Mouse (Mus musculus) MEL (cell line): ENCODE data around the gene Dnm2. TPM values are rescaled to one million over a fixed set of nuclear protein-coding genes. Genes with fewer than 3 reads are reported as not detected.
A peak's percentile ranks its signal among the peaks of the same experiment; 100 is the strongest.

Experiments used
- DNase-seq: peaks from one replicate; pipeline ENCODE4 v3.0.0; 2011; ENCODE audit warnings: low read depth, low spot score
- H3K27ac ChIP-seq: 2 replicates; pipeline ENCODE4 v1.5.1; 2012; ENCODE audit warnings: low read depth, mild to moderate bottlenecking, control low read depth, low read length, moderate library complexity; ENCODE audit not compliant: control insufficient read depth
- H3K27me3 ChIP-seq, 2 experiments: fragments of 150-350 bp in 1 of 2; sonication (generic) in 1 of 2; 2 replicates each; pipeline ENCODE4 v1.6.1; 2012; ENCODE audit warnings: low read length in 2 of 2, mild to moderate bottlenecking in 2 of 2, improper control_type of control experiment in 1 of 2, moderate library complexity in 1 of 2; ENCODE audit not compliant: insufficient read depth in 2 of 2, control insufficient read depth in 1 of 2
- H3K36me3 ChIP-seq, 2 experiments: 2 replicates each; pipeline ENCODE4 v1.6.1; 2012 to 2014; ENCODE audit warnings: low read length in 2 of 2, improper control_type of control experiment in 1 of 2, inconsistent platforms in 1 of 2, mild to moderate bottlenecking in 1 of 2; ENCODE audit not compliant: insufficient read depth in 2 of 2, control insufficient read depth in 1 of 2
- H3K4me1 ChIP-seq, 2 experiments: fragments of 150-350 bp in 1 of 2; sonication (generic) in 1 of 2; 2 replicates each; pipeline ENCODE4 v1.6.1; 2012; ENCODE audit warnings: low read length in 2 of 2, improper control_type of control experiment in 1 of 2, mild to moderate bottlenecking in 1 of 2; ENCODE audit not compliant: insufficient read depth in 2 of 2, control insufficient read depth in 1 of 2
- H3K4me3 ChIP-seq, 2 experiments: fragments of 150-350 bp in 1 of 2; sonication (generic) in 1 of 2; 2 replicates each; pipeline ENCODE4 v1.5.1; 2012; ENCODE audit warnings: low read depth in 2 of 2, low read length in 2 of 2, mild to moderate bottlenecking in 2 of 2, moderate library complexity in 2 of 2, control low read depth in 1 of 2, improper control_type of control experiment in 1 of 2; ENCODE audit not compliant: control insufficient read depth in 1 of 2, insufficient read depth in 1 of 2
- H3K79me2 ChIP-seq: 2 replicates; pipeline ENCODE4 v1.6.1; 2012; ENCODE audit warnings: mild to moderate bottlenecking, low read length, moderate library complexity; ENCODE audit not compliant: control insufficient read depth, poor library complexity, insufficient read depth
- H3K9ac ChIP-seq: 2 replicates; pipeline ENCODE4 v1.6.1; 2012; ENCODE audit warnings: low read depth, mild to moderate bottlenecking, control low read depth, low read length, moderate library complexity; ENCODE audit not compliant: control insufficient read depth, poor library complexity, severe bottlenecking
- H3K9me3 ChIP-seq: fragments of 150-350 bp; sonication (generic); replicated peaks from 2 replicates; pipeline ENCODE4 v1.6.1; 2012; ENCODE audit warnings: mild to moderate bottlenecking, low read length, improper control_type of control experiment, moderate library complexity; ENCODE audit not compliant: insufficient read depth
- BHLHE40 ChIP-seq: IDR thresholded peaks from 2 replicates; pipeline ENCODE4 v1.6.1; 2012; ENCODE audit warnings: low read depth, mild to moderate bottlenecking, inconsistent platforms, low read length, improper control_type of control experiment, borderline replicate concordance
- CHD1 ChIP-seq: IDR thresholded peaks from 2 replicates; pipeline ENCODE4 v1.6.1; 2012; ENCODE audit warnings: low read depth, mild to moderate bottlenecking, inconsistent platforms, low read length, improper control_type of control experiment
- E2F4 ChIP-seq: IDR thresholded peaks from 2 replicates; pipeline ENCODE4 v1.6.1; 2011; ENCODE audit warnings: low read depth, low read length, improper control_type of control experiment, borderline replicate concordance
- JUND ChIP-seq: IDR thresholded peaks from 2 replicates; pipeline ENCODE4 v1.6.1; 2011; ENCODE audit warnings: low read depth, mild to moderate bottlenecking, improper control_type of control experiment, low read length
- MEF2A ChIP-seq: IDR thresholded peaks from 2 replicates; pipeline ENCODE4 v1.6.1; 2014; ENCODE audit warnings: low read depth, mild to moderate bottlenecking, inconsistent platforms, low read length, improper control_type of control experiment; ENCODE audit not compliant: poor library complexity, insufficient replicate concordance, severe bottlenecking; ENCODE audit errors: extremely low read depth
- MYC ChIP-seq: IDR thresholded peaks from 2 replicates; pipeline ENCODE4 v1.6.1; 2011; ENCODE audit warnings: low read depth, mild to moderate bottlenecking, low read length, improper control_type of control experiment, moderate library complexity
- NRF1 ChIP-seq: IDR thresholded peaks from 2 replicates; pipeline ENCODE4 v1.6.1; 2014; ENCODE audit warnings: low read depth, mild to moderate bottlenecking, inconsistent platforms, low read length, improper control_type of control experiment, moderate library complexity; ENCODE audit not compliant: poor library complexity, insufficient read depth, severe bottlenecking
- RCOR1 ChIP-seq: IDR thresholded peaks from 2 replicates; pipeline ENCODE4 v1.6.1; 2012; ENCODE audit warnings: low read depth, mild to moderate bottlenecking, inconsistent platforms, low read length, improper control_type of control experiment
- TAL1 ChIP-seq: IDR thresholded peaks from 2 replicates; pipeline ENCODE4 v1.6.1; 2012; ENCODE audit warnings: mild to moderate bottlenecking, inconsistent platforms, low read length, moderate library complexity, mixed read lengths
- TBP ChIP-seq: IDR thresholded peaks from 2 replicates; pipeline ENCODE4 v1.8.0; 2011; ENCODE audit warnings: low read depth, low read length, improper control_type of control experiment
- UBTF ChIP-seq: IDR thresholded peaks from 2 replicates; pipeline ENCODE4 v1.6.1; 2012; ENCODE audit warnings: low read depth, mild to moderate bottlenecking, inconsistent platforms, low read length, improper control_type of control experiment, moderate library complexity, borderline replicate concordance; ENCODE audit not compliant: insufficient read depth
- USF1 ChIP-seq: IDR thresholded peaks from 2 replicates; pipeline ENCODE4 v1.6.1; 2014; ENCODE audit warnings: low read depth, mild to moderate bottlenecking, inconsistent platforms, low read length, improper control_type of control experiment, moderate library complexity
- USF2 ChIP-seq, 2 experiments: IDR thresholded peaks; 2 replicates each; pipeline ENCODE4 v1.6.1; 2011 to 2012; ENCODE audit warnings: improper control_type of control experiment in 2 of 2, low read length in 2 of 2, borderline replicate concordance in 1 of 2, inconsistent platforms in 1 of 2, low read depth in 1 of 2, mild to moderate bottlenecking in 1 of 2; ENCODE audit not compliant: insufficient read depth in 1 of 2
- polyA plus RNA-seq, 2 experiments: library from polyadenylated mRNA; stranded (reverse) in 1 of 2; unstranded in 1 of 2; fragments of >175 nt in 1 of 2; fragments of >200 nt in 1 of 2; gene quantifications; 2 replicates each; pipeline versions ENCODE4 v1.2.1 to v1.2.4; 2012; ENCODE audit warnings: low replicate concordance in 2 of 2, low read depth in 1 of 2; ENCODE audit not compliant: insufficient read length in 2 of 2, insufficient read depth in 1 of 2, missing spikeins in 1 of 2
- total RNA-seq: library from RNA; depleted of rRNA; stranded (reverse); fragments of 300-350 nt; gene quantifications from 2 replicates; pipeline ENCODE4 v1.2.3, GENCODE M21; 2012

Dnm2 gene
- total and polyA plus RNA-seq, 3 experiments = 117 to 832 (median 237) TPM

GRCm38 (mm10) chr9:21509772-21510688 lies 85.3 kb downstream of the Dnm2 start, which contains the start of gene Tmed1 (continued):
- TF ChIP-seq NRF1 = no peak
- TF ChIP-seq USF2 (IDR thresholded peaks at IDR 0.05; ENCODE audit: borderline replicate concordance in 1 of 2, insufficient read depth in 1 of 2, low read depth in 1 of 2, low read length in 2 of 2) = no peak
- TF ChIP-seq BHLHE40 = no peak
- TF ChIP-seq, all 39 proteins: peak for 5

- H3K9me3 ChIP-seq = no peaks in the 10 kb centered on the region
- H3K79me2 ChIP-seq = peaks cover 8% of the 10 kb centered on the region
- H3K9ac ChIP-seq = peak overlapping the region; percentile 64
- H3K27me3 ChIP-seq = no peaks in the 10 kb centered on the region
- peak overlapping the region; percentile 54 to 67 for H3K4me3 ChIP-seq
- TF ChIP-seq UBTF (0 out of 2 replicates have a peak, but pooled peaks have one; percentile 15), JUND (no peak)
- DNase-seq = no peak
- peak overlapping the region; percentile 85 for H3K27ac ChIP-seq
- peaks cover 0 to 16% of the 10 kb centered on the region in 2 experiments; a peak in 3 of 4 replicates for H3K36me3 ChIP-seq
- peaks cover 2 to 22% of the 10 kb centered on the region in 2 experiments; a peak in 3 of 4 replicates for H3K4me1 ChIP-seq
These were observed 85.9 kb downstream of the Dnm2 start for GRCm38 (mm10) chr9:21510689-21511015.

- no peaks in the 10 kb centered on the region for H3K27me3 ChIP-seq
- peak overlapping the region; percentile 85 for H3K27ac ChIP-seq
- H3K9me3 ChIP-seq = no peaks in the 10 kb centered on the region
- H3K9ac ChIP-seq = peak overlapping the region; percentile 64
- H3K4me3 ChIP-seq = peak overlapping the region; percentile 54 to 67
- peaks cover 2 to 22% of the 10 kb centered on the region in 2 experiments; a peak in 3 of 4 replicates for H3K4me1 ChIP-seq
- 0 out of 2 replicates have a peak, but pooled peaks have one; percentile 9 for TF ChIP-seq UBTF
- no peak for TF ChIP-seq E2F4
- DNase-seq = no peak
- H3K79me2 ChIP-seq = peaks cover 8% of the 10 kb centered on the region
- peaks cover 0 to 16% of the 10 kb centered on the region in 2 experiments; a peak in 3 of 4 replicates for H3K36me3 ChIP-seq
These were observed 86.3 kb downstream of the Dnm2 start for GRCm38 (mm10) chr9:21511052-21511451.

- peak; percentile 70 for DNase-seq
- Histone ChIP-seq H3K9ac (no peak overlapping the region), H3K4me1 (peaks cover 2 to 21% of the 10 kb centered on the region in 2 experiments; a peak in 3 of 4 replicates), H3K27ac (no peak overlapping the region), H3K79me2 (peaks cover 8% of the 10 kb centered on the region), H3K9me3 (no peaks in the 10 kb centered on the region), H3K36me3 (peaks cover 0 to 16% of the 10 kb centered on the region in 2 experiments; a peak in 3 of 4 replicates), H3K27me3 (no peaks in the 10 kb centered on the region), H3K4me3 (no peak overlapping the region)
- TF ChIP-seq USF1 (no peak), CHD1 (no peak), MEF2A (no peak), RCOR1 (no peak), USF2 (IDR thresholded peaks at IDR 0.05; ENCODE audit: borderline replicate concordance in 1 of 2, insufficient read depth in 1 of 2, low read depth in 1 of 2, low read length in 2 of 2) (no peak), NRF1 (no peak), MYC (no peak), E2F4 (no peak), TAL1 (no peak), TBP (no peak)
These were observed 88.8 kb downstream of the Dnm2 start for GRCm38 (mm10) chr9:21513466-21513865.
